Mouse (Mus musculus) kidney, postnatal 4 days (tissue): ENCODE results near the gene Ngef.

ENCODE experiments used
- DNase-seq, 2 experiments: peaks; one replicate each; pipeline ENCODE4 v3.0.0; 2021; ENCODE audit warnings: mixed read lengths in 2 of 2

The Ngef gene

GRCm38 (mm10) chr1:87562967-87563366, 10.7 kb downstream of the Ngef start:
- no peak for DNase-seq

GRCm38 (mm10) chr1:87553586-87553985, 20.1 kb downstream of the Ngef start:
- no peak for DNase-seq

GRCm38 (mm10) chr1:87551008-87551407, 22.7 kb downstream of the Ngef start:
- no peak for DNase-seq

GRCm38 (mm10) chr1:87541614-87542013, 32.1 kb downstream of the Ngef start:
- peak in 1 of 2 experiments; percentile 40 for DNase-seq

GRCm38 (mm10) chr1:87537008-87537407, 36.7 kb downstream of the Ngef start:
- DNase-seq, result no peak

GRCm38 (mm10) chr1:87534118-87534517, 39.6 kb downstream of the Ngef start:
- no peak for DNase-seq

- no peak for DNase-seq
Observed at GRCm38 (mm10) chr1:87532346-87532745, 41.3 kb downstream of the Ngef start.

GRCm38 (mm10) chr1:87527191-87527590, 46.5 kb downstream of the Ngef start:
- no peak for DNase-seq

- no peak for DNase-seq
Observed at GRCm38 (mm10) chr1:87525041-87525440, 48.6 kb downstream of the Ngef start.

- DNase-seq, result no peak
Observed at GRCm38 (mm10) chr1:87521523-87521922, 52.1 kb downstream of the Ngef start.

- no peak for DNase-seq
Observed at GRCm38 (mm10) chr1:87520467-87520866, 53.2 kb downstream of the Ngef start.

GRCm38 (mm10) chr1:87510845-87511244, 62.8 kb downstream of the Ngef start:
- no peak for DNase-seq

GRCm38 (mm10) chr1:87510166-87510691, 63.4 kb downstream of the Ngef start:
- DNase-seq, result peak; percentile 74 to 80

- peak; percentile 35 to 54 for DNase-seq
Observed at GRCm38 (mm10) chr1:87509561-87510165, 64.0 kb downstream of the Ngef start, which contains the start of gene Neu2. Gene Neu2 (plus strand): TSS chr1:87509889.

- DNase-seq, result peak in 1 of 2 experiments; percentile 16
Observed at GRCm38 (mm10) chr1:87508591-87509560, 64.8 kb downstream of the Ngef start.

- no peak for DNase-seq
Observed at GRCm38 (mm10) chr1:87507857-87508256, 65.8 kb downstream of the Ngef start.

- no peak for DNase-seq
Observed at GRCm38 (mm10) chr1:87505524-87505923, 68.1 kb downstream of the Ngef start.

- no peak for DNase-seq
Observed at GRCm38 (mm10) chr1:87493542-87493941, 80.1 kb downstream of the Ngef start.

- no peak for DNase-seq
Observed at GRCm38 (mm10) chr1:87492285-87492684, 81.4 kb downstream of the Ngef start.

- DNase-seq, result no peak
Observed at GRCm38 (mm10) chr1:87486386-87486785, 87.3 kb downstream of the Ngef start.

- DNase-seq, result no peak
Observed at GRCm38 (mm10) chr1:87482546-87482945, 91.1 kb downstream of the Ngef start.

GRCm38 (mm10) chr1:87475076-87475895, 98.4 kb downstream of the Ngef start:
- peak; percentile 13 to 34 for DNase-seq

GRCm38 (mm10) chr1:87472576-87472975, 101.1 kb downstream of the Ngef start:
- DNase-seq, result peak in 1 of 2 experiments; percentile 30
